Mouse (Mus musculus): ENCODE results near the gene Tldc1.

Tldc1 gene

GRCm38 (mm10) chr8:119724596-119724995 lies 53.6 kb downstream of the Tldc1 start:
- DNase-seq (ENCODE audit: low read depth, low spot score), result no peak

GRCm38 (mm10) chr8:119723676-119724075 lies 54.5 kb downstream of the Tldc1 start:
- DNase-seq (ENCODE audit: low read depth, low spot score), result no peak

GRCm38 (mm10) chr8:119722348-119722747 lies 55.9 kb downstream of the Tldc1 start:
- DNase-seq (ENCODE audit: low read depth, low spot score), result no peak

GRCm38 (mm10) chr8:119719011-119719501 lies 59.2 kb downstream of the Tldc1 start:
- DNase-seq (ENCODE audit: low read depth, low spot score), result no peak

- peak; percentile 49 for DNase-seq (ENCODE audit: low read depth, low spot score)
These were observed 60.5 kb downstream of the Tldc1 start for GRCm38 (mm10) chr8:119717765-119718164.

- DNase-seq (ENCODE audit: low read depth, low spot score), result no peak
These were observed 61.4 kb downstream of the Tldc1 start for GRCm38 (mm10) chr8:119716730-119717299.

- no peak for DNase-seq (ENCODE audit: low read depth, low spot score)
These were observed 63.0 kb downstream of the Tldc1 start for GRCm38 (mm10) chr8:119715221-119715620.

- no peak for DNase-seq (ENCODE audit: low read depth, low spot score)
These were observed 64.8 kb downstream of the Tldc1 start for GRCm38 (mm10) chr8:119713421-119713820.

GRCm38 (mm10) chr8:119712226-119712625 lies 66.0 kb downstream of the Tldc1 start:
- no peak for DNase-seq (ENCODE audit: low read depth, low spot score)
